Mouse (Mus musculus): Measurements from ENCODE around the gene Adgrv1. TPM values are rescaled to one million over a fixed set of nuclear protein-coding genes. Genes with fewer than 3 reads are reported as not detected.

Adgrv1 gene
- total and polyA plus RNA-seq, 3 experiments: 0.17 to 0.44 (median 0.27) TPM

DNA sequence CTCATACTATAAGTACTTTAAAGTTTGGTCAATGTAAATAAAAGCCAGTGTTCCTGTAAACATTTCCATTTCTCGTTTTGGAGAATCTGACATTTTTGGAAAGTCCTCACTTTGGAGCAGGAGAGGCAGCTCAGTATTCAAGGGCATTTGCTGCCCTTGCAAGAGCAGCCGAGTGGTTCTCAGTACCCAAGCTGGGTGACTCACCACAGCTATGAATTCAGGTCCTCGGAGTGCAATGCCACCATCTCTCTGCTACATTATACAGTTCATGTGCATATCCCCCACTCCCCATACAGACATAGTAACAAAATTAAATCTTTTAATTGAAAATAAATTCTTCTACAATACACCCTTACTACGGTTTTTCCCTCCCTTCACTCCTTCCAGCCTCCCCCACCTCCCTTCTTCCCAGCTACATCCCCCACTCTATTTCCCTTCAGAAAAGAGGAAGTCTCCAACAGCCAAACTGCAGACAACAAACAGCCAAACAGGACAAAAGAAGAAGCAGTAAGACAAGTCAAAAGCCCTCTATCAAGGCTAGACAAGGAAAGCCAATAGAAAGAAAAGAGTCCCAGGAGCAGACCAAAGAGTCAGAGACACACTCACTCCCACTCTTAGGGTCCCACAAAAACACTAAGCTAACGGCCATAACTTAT, 262.0 kb downstream of the Adgrv1 start:
- no peaks in the 10 kb centered on the region for H3K9me3 ChIP-seq (replicated peaks; ENCODE audit: low read length)
- dilution Hi-C loops (cut with MboI; ENCODE audit: extremely low pct_ligation_motif_present, extremely low pct_unique_long_range_greater_than_20kb, low sequenced_read_pairs): no loop called here
- H3K4me2 ChIP-seq (ENCODE audit: insufficient read depth, low read depth, poor library complexity, severe bottlenecking): no peak overlapping the region
- H3K4me1 ChIP-seq (ENCODE audit: control insufficient read depth in 1 of 2, insufficient read depth in 2 of 2): no peaks in the 10 kb centered on the region
- H3K9ac ChIP-seq (ENCODE audit: insufficient read depth, low read depth): no peak overlapping the region
- no peak for DNase-seq (ENCODE audit: extremely low read depth)
- TF ChIP-seq NELFE (IDR thresholded peaks at IDR 0.05; ENCODE audit: low read depth, low read length): no peak
- no peak for TF ChIP-seq CHD1 (IDR thresholded peaks at IDR 0.05; ENCODE audit: low read depth, low read length)
- TF ChIP-seq POLR2A (IDR thresholded peaks at IDR 0.05; ENCODE audit: low read depth, low read length): no peak
- TF ChIP-seq ETS1 (conservative IDR thresholded peaks at IDR 0.05; ENCODE audit: low read depth, low read length): no peak
- TF ChIP-seq MXI1 (IDR thresholded peaks at IDR 0.05; ENCODE audit: low read depth, low read length): no peak
- no peak for TF ChIP-seq UBTF (IDR thresholded peaks at IDR 0.05; ENCODE audit: low read depth, low read length)
- no peak for TF ChIP-seq BHLHE40 (IDR thresholded peaks at IDR 0.05; ENCODE audit: low read depth, low read length)
- TF ChIP-seq MAZ (IDR thresholded peaks at IDR 0.05; ENCODE audit: low read depth, low read length): no peak
- TF ChIP-seq SMC3 (IDR thresholded peaks at IDR 0.05; ENCODE audit: low read depth, low read length): no peak
- no peak for TF ChIP-seq SIN3A (IDR thresholded peaks at IDR 0.05; ENCODE audit: low read length)
- no peak for TF ChIP-seq ELF1 (IDR thresholded peaks at IDR 0.05; ENCODE audit: low read depth, low read length)
- TF ChIP-seq USF2 (conservative IDR thresholded peaks at IDR 0.05; ENCODE audit: low read depth, low read length): no peak
- TF ChIP-seq MEF2A (IDR thresholded peaks at IDR 0.05; ENCODE audit: borderline replicate concordance, low read depth, low read length): no peak
- TF ChIP-seq USF1 (IDR thresholded peaks at IDR 0.05; ENCODE audit: low read depth, low read length): no peak
- no peak for TF ChIP-seq KAT2A (IDR thresholded peaks at IDR 0.05; ENCODE audit: insufficient replicate concordance, low read length)
- TF ChIP-seq EP300 (IDR thresholded peaks at IDR 0.05; ENCODE audit: low read length): no peak
- no peak for TF ChIP-seq CHD2 (IDR thresholded peaks at IDR 0.05; ENCODE audit: low read length)
- no peak overlapping the region for H3K4me3 ChIP-seq (replicated peaks in 1 of 3; ENCODE audit: low read depth in 2 of 3, low read length in 2 of 3, poor library complexity in 1 of 3)
- H3K27ac ChIP-seq (ENCODE audit: insufficient read depth, low read depth): no peak overlapping the region
- H3K36me3 ChIP-seq (replicated peaks in 1 of 2; ENCODE audit: control insufficient read depth in 1 of 2, insufficient read depth in 1 of 2, low read length in 1 of 2): no peaks in the 10 kb centered on the region
- H3K27me3 ChIP-seq (replicated peaks): no peaks in the 10 kb centered on the region
- in situ Hi-C loops (cut with MboI; ENCODE audit: low pct_ligation_motif_present, low pct_unique_long_range_greater_than_20kb, low sequenced_read_pairs): no loop called here
- no peaks in the 10 kb centered on the region for H3K79me2 ChIP-seq (replicated peaks; ENCODE audit: control insufficient read depth, extremely low read depth, insufficient read depth, poor library complexity, severe bottlenecking)

DNA sequence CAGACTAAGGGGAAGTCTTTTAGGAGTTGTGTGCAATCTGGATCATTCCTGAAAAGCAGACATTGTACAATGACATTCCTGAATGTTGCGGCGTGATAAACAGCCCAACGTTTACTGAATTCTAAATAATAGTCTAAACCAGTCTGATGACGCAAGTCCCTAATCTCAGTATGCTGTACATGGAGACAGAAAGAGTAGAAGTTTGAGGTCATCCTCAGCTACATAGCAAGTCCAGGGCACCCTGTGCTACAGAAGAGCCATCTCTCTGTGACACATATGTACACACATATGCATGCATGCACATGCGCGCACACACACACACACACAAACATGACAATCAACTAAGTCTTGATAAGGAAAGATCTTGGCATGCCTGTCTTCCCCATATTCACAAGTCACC, 262.8 kb downstream of the Adgrv1 start:
- Histone ChIP-seq H3K79me2 (replicated peaks; ENCODE audit: control insufficient read depth, extremely low read depth, insufficient read depth, poor library complexity, severe bottlenecking) (no peaks in the 10 kb centered on the region), H3K4me1 (ENCODE audit: control insufficient read depth in 1 of 2, insufficient read depth in 2 of 2) (no peaks in the 10 kb centered on the region), H3K4me3 (replicated peaks in 1 of 3; ENCODE audit: low read depth in 2 of 3, low read length in 2 of 3, poor library complexity in 1 of 3) (no peak overlapping the region), H3K36me3 (replicated peaks in 1 of 2; ENCODE audit: control insufficient read depth in 1 of 2, insufficient read depth in 1 of 2, low read length in 1 of 2) (no peaks in the 10 kb centered on the region), H3K9me3 (replicated peaks; ENCODE audit: low read length) (no peaks in the 10 kb centered on the region), H3K27me3 (replicated peaks) (no peaks in the 10 kb centered on the region), H3K27ac (ENCODE audit: insufficient read depth, low read depth) (no peak overlapping the region), H3K9ac (ENCODE audit: insufficient read depth, low read depth) (no peak overlapping the region), H3K4me2 (ENCODE audit: insufficient read depth, low read depth, poor library complexity, severe bottlenecking) (no peak overlapping the region)
- in situ Hi-C loops (cut with MboI; ENCODE audit: low pct_ligation_motif_present, low pct_unique_long_range_greater_than_20kb, low sequenced_read_pairs) (no loop called here), dilution Hi-C loops (cut with MboI; ENCODE audit: extremely low pct_ligation_motif_present, extremely low pct_unique_long_range_greater_than_20kb, low sequenced_read_pairs) (no loop called here)
- no peak for DNase-seq (ENCODE audit: extremely low read depth)
- TF ChIP-seq NELFE (IDR thresholded peaks at IDR 0.05; ENCODE audit: low read depth, low read length) (no peak), MYC (IDR thresholded peaks at IDR 0.05; ENCODE audit: low read depth, low read length) (no peak), TCF12 (IDR thresholded peaks at IDR 0.05; ENCODE audit: low read depth, low read length) (no peak), EP300 (IDR thresholded peaks at IDR 0.05; ENCODE audit: low read length) (no peak), ETS1 (conservative IDR thresholded peaks at IDR 0.05; ENCODE audit: low read depth, low read length) (no peak), PAX5 (IDR thresholded peaks at IDR 0.05; ENCODE audit: low read length) (no peak), RCOR1 (conservative IDR thresholded peaks at IDR 0.05; ENCODE audit: low read depth, low read length) (no peak), ZMIZ1 (IDR thresholded peaks at IDR 0.05; ENCODE audit: low read depth, low read length) (no peak), GABPA (IDR thresholded peaks at IDR 0.05; ENCODE audit: insufficient replicate concordance, low read depth, low read length) (no peak), MAZ (IDR thresholded peaks at IDR 0.05; ENCODE audit: low read depth, low read length) (no peak), ZNF384 (IDR thresholded peaks at IDR 0.05; ENCODE audit: low read depth, low read length) (no peak), IRF4 (IDR thresholded peaks at IDR 0.05; ENCODE audit: low read depth, low read length) (no peak), USF1 (IDR thresholded peaks at IDR 0.05; ENCODE audit: low read depth, low read length) (no peak), MXI1 (IDR thresholded peaks at IDR 0.05; ENCODE audit: low read depth, low read length) (no peak)

Measured in CH12.LX (cell line).